Mouse (Mus musculus): ENCODE measurements around the gene 1700113H08Rik. TPM values are rescaled to one million over a fixed set of nuclear protein-coding genes. Genes with fewer than 3 reads are reported as not detected.

The 1700113H08Rik gene
- polyA plus RNA-seq, 1 experiment from 2014 or later, result not detected

DNA sequence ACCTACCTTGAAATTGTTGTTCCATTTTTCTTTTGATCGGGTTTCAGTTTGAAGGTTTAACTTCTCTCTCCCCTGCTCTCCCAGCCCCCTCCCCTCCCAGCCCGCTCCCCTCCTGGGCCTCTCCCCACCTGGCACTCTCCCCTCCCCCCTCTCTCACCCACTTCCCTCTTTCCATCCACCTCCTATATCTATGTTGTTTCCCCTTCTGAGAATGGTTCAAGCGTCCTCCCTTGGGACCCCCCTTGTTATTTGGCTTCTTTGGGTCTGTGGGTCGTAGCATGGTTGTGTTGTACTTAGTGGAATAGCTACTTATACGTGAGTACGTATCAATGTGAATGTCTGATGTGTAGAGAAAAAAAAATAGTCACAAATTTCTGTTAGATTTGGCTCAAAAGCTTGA, 40.9 kb downstream of the 1700113H08Rik start:
- no peak for TF ChIP-seq CTCF (IDR thresholded peaks at IDR 0.05; ENCODE audit: low read depth)
- 66% methylated on average over 6 of the region's 6 CpGs for WGBS
- Histone ChIP-seq H3K9me3 (replicated peaks; ENCODE audit: low read length) (no peaks in the 10 kb centered on the region), H3K4me1 (replicated peaks; ENCODE audit: insufficient read depth, low read length) (no peaks in the 10 kb centered on the region), H3K9ac (ENCODE audit: low read depth, low read length) (no peak overlapping the region), H3K4me3 (replicated peaks; ENCODE audit: low read depth, low read length) (no peak overlapping the region), H3K27me3 (ENCODE audit: insufficient read depth, low read length) (no peaks in the 10 kb centered on the region), H3K36me3 (ENCODE audit: insufficient read depth, low read length) (no peaks in the 10 kb centered on the region), H3K4me2 (ENCODE audit: low read length) (no peak overlapping the region), H3K27ac (no peak overlapping the region)
- ATAC-seq (replicated peaks; ENCODE audit: low FRiP score, low read depth) (no peak), DNase-seq (ENCODE audit: low spot score) (no peak)

DNA sequence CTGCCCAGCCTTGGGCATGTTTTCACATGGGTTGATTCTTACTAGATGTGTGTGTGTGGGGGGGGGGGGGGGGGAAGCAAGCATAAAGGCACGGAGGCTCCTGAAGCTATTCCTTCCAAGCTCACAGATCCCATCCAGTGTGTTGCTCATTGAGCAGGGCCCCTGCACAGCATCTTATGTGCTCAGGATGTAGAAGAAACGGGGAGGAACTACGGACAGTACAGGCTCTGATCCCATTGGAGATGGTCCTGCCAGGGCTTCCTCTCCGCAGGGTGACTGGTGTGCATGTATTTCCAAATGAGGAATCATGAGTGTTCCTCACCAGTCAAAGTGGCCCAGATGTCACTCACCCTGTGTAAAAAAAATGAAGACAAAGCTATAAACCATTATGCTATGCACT, 42.8 kb downstream of the 1700113H08Rik start:
- Histone ChIP-seq H3K4me2 (ENCODE audit: low read length) (no peak overlapping the region), H3K36me3 (ENCODE audit: insufficient read depth, low read length) (no peaks in the 10 kb centered on the region), H3K4me1 (replicated peaks; ENCODE audit: insufficient read depth, low read length) (no peaks in the 10 kb centered on the region), H3K27me3 (ENCODE audit: insufficient read depth, low read length) (no peaks in the 10 kb centered on the region), H3K9ac (ENCODE audit: low read depth, low read length) (no peak overlapping the region), H3K9me3 (replicated peaks; ENCODE audit: low read length) (no peaks in the 10 kb centered on the region), H3K27ac (no peak overlapping the region), H3K4me3 (replicated peaks; ENCODE audit: low read depth, low read length) (no peak overlapping the region)
- ATAC-seq (replicated peaks; ENCODE audit: low FRiP score, low read depth) (no peak), DNase-seq (ENCODE audit: low spot score) (no peak)
- WGBS, result 83% methylated on average over 4 of the region's 4 CpGs
- TF ChIP-seq CTCF (IDR thresholded peaks at IDR 0.05; ENCODE audit: low read depth), result no peak

DNA sequence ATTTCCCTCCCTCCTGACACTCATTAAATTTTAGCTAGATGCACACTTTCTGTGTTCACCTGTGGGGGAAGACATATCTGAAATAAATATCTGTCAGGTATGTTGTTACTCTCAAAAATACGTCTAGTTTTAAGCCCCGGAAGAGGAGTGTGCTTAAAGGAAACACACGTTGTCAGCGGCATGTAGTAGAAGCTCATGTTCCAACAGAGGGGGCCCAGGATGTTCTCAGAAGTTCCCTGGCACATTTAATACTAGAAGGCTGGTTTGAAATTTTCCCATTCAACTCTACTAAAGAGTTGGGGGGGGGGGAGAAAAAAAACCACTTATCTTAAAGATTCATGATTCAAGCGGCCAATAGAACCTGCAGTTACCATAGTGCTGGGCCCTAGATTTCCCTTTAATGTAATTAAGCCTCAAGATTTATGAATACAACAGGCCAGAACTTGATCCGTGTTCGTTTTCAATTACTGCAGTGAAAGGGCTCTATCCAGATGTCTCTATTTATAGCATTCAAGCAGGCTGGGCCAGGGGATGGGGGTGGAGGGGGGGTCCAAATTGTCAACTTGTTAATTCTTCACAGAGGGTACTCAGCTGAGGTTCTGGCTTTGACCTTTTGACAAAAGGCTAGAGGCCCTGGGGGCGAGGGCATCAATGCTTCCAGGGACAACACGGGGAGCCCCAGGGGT, 43.6 kb downstream of the 1700113H08Rik start:
- Histone ChIP-seq H3K9me3 (replicated peaks; ENCODE audit: low read length) (no peaks in the 10 kb centered on the region), H3K27ac (no peak overlapping the region), H3K9ac (ENCODE audit: low read depth, low read length) (no peak overlapping the region), H3K4me3 (replicated peaks; ENCODE audit: low read depth, low read length) (no peak overlapping the region), H3K36me3 (ENCODE audit: insufficient read depth, low read length) (no peaks in the 10 kb centered on the region), H3K4me1 (replicated peaks; ENCODE audit: insufficient read depth, low read length) (no peaks in the 10 kb centered on the region), H3K27me3 (ENCODE audit: insufficient read depth, low read length) (no peaks in the 10 kb centered on the region), H3K4me2 (ENCODE audit: low read length) (no peak overlapping the region)
- ATAC-seq (replicated peaks; ENCODE audit: low FRiP score, low read depth) (no peak; the same call in 1 of the 2 replicates), DNase-seq (ENCODE audit: low spot score) (peak; percentile 70)
- 13% methylated on average over 9 of the region's 9 CpGs for WGBS
- TF ChIP-seq CTCF (IDR thresholded peaks at IDR 0.05; ENCODE audit: low read depth), result no peak

DNA sequence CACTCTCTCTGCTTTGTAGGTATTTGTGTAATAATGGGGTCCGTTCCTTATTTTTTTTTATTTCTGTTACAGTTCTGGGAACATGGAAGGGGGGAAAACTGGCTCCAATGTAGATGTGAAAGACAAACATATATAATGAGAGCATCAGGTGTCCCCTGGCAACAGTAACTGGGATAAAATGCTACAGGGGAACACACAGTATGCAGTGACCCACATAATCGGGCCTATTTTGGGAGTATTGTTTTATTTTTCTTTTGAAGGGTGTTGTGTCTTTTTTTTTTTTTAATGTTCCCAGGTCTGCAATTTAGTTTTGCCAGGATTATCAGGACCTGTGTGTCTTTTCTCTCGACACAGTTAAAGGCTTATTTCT, 44.1 kb downstream of the 1700113H08Rik start:
- TF ChIP-seq CTCF (IDR thresholded peaks at IDR 0.05; ENCODE audit: low read depth), result no peak
- Histone ChIP-seq H3K9ac (ENCODE audit: low read depth, low read length) (no peak overlapping the region), H3K27ac (no peak overlapping the region), H3K4me2 (ENCODE audit: low read length) (no peak overlapping the region), H3K27me3 (ENCODE audit: insufficient read depth, low read length) (no peaks in the 10 kb centered on the region), H3K36me3 (ENCODE audit: insufficient read depth, low read length) (no peaks in the 10 kb centered on the region), H3K9me3 (replicated peaks; ENCODE audit: low read length) (no peaks in the 10 kb centered on the region), H3K4me3 (replicated peaks; ENCODE audit: low read depth, low read length) (no peak overlapping the region), H3K4me1 (replicated peaks; ENCODE audit: insufficient read depth, low read length) (no peaks in the 10 kb centered on the region)
- ATAC-seq (replicated peaks; ENCODE audit: low FRiP score, low read depth) (no peak), DNase-seq (ENCODE audit: low spot score) (no peak)
- WGBS, result 25% methylated on average over 3 of the region's 3 CpGs

DNA sequence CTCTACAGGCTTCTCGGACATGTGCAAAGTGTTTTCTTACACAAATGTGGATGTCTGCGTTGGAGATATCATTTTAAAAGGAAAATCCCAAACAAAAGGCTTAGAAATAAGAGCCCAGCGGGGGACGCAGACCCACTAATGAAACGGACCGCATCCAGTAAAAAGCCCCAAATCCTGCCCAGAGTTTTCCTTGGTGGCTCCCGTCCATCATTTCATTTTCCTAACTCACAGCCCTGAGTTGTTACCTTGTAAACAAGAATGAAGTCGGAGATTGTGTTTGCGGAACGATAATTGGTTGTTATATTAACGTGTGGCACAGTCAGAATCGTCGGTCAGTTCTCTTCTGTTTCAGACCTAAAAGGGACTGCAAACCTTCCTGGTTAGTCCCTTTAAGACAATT, 44.6 kb downstream of the 1700113H08Rik start:
- Histone ChIP-seq H3K4me2 (ENCODE audit: low read length) (no peak overlapping the region), H3K36me3 (ENCODE audit: insufficient read depth, low read length) (no peaks in the 10 kb centered on the region), H3K9me3 (replicated peaks; ENCODE audit: low read length) (no peaks in the 10 kb centered on the region), H3K4me3 (replicated peaks; ENCODE audit: low read depth, low read length) (no peak overlapping the region), H3K4me1 (replicated peaks; ENCODE audit: insufficient read depth, low read length) (no peaks in the 10 kb centered on the region), H3K9ac (ENCODE audit: low read depth, low read length) (no peak overlapping the region), H3K27ac (no peak overlapping the region), H3K27me3 (ENCODE audit: insufficient read depth, low read length) (no peaks in the 10 kb centered on the region)
- DNase-seq (ENCODE audit: low spot score), result no peak
- no peak for ATAC-seq (replicated peaks; ENCODE audit: low FRiP score, low read depth)
- WGBS, result 81% methylated on average over 13 of the region's 13 CpGs
- TF ChIP-seq CTCF (IDR thresholded peaks at IDR 0.05; ENCODE audit: low read depth), result no peak

GRCm38 (mm10) chr10:87103286-87103685, 45.4 kb downstream of the 1700113H08Rik start:
- no peak overlapping the region for H3K4me2 ChIP-seq (ENCODE audit: low read length)
- 17% methylated on average over 8 of the region's 8 CpGs for WGBS
- H3K4me3 ChIP-seq (replicated peaks; ENCODE audit: low read depth, low read length), result no peak overlapping the region
- no peaks in the 10 kb centered on the region for H3K27me3 ChIP-seq (ENCODE audit: insufficient read depth, low read length)
- H3K9me3 ChIP-seq (replicated peaks; ENCODE audit: low read length), result no peaks in the 10 kb centered on the region
- no peak overlapping the region for H3K9ac ChIP-seq (ENCODE audit: low read depth, low read length)
- no peaks in the 10 kb centered on the region for H3K4me1 ChIP-seq (replicated peaks; ENCODE audit: insufficient read depth, low read length)
- H3K27ac ChIP-seq, result no peak overlapping the region
- H3K36me3 ChIP-seq (ENCODE audit: insufficient read depth, low read length), result no peaks in the 10 kb centered on the region
- ATAC-seq (replicated peaks; ENCODE audit: low FRiP score, low read depth) (no peak), DNase-seq (ENCODE audit: low spot score) (peak; percentile 40)
- no peak for TF ChIP-seq CTCF (IDR thresholded peaks at IDR 0.05; ENCODE audit: low read depth)

All from kidney, postnatal 0 days (tissue).